In genomic region chr3:159840817-159841390, GRCm38 (mm10) we compare ENCODE assay signal across 8 mouse cellular contexts. TPM values are rescaled to one million over a fixed set of nuclear protein-coding genes. Genes with fewer than 3 reads are reported as not detected.
DNase-seq lines count a peak whose midpoint lies in the region; ATAC-seq and TF ChIP-seq lines count a peak whose summit lies in the region.

No protein-coding gene starts in this region.

- H3K36me3 ChIP-seq in forebrain, embryonic 11.5 days (ENCODE audit: control insufficient read depth, insufficient read depth, low read length), result no peaks in the 10 kb centered on the region
- H3K36me3 ChIP-seq in hindbrain, embryonic 11.5 days (ENCODE audit: control insufficient read depth, insufficient read depth, low read length), result no peaks in the 10 kb centered on the region
- H3K36me3 ChIP-seq in megakaryocyte, embryonic 14.5 days (replicated peaks; ENCODE audit: low read length), result no peaks in the 10 kb centered on the region
- no peaks in the 10 kb centered on the region for H3K36me3 ChIP-seq in stomach, embryonic 15.5 days

- POLR2A ChIA-PET in Patski (lab: Charles Lee), result interaction anchor here (0.6 to 4.1 kb wide), 13 partner anchors 9 to 335 kb away, joined by 3 to 24 read pairs (median 3); no protein-coding TSS in a partner anchor

- CTCF ChIA-PET in Patski (lab: Charles Lee), result interaction anchor here (1.0 to 3.2 kb wide), 11 partner anchors 9 to 180 kb away, joined by 3 to 19 read pairs (median 4); no protein-coding TSS in a partner anchor

- peak; percentile 28 for DNase-seq in adrenal gland, adult 18-20 months (ENCODE audit: low spot score in 2 of 2)
- DNase-seq in adrenal gland, adult 8-10 months, result no peak
- DNase-seq in Patski (ENCODE audit: low read depth, low spot score), result peak; percentile 41
- DNase-seq in forebrain, embryonic 11.5 days (ENCODE audit: low spot score), result peak; percentile 58
- peak; percentile 56 for DNase-seq in hindbrain, embryonic 11.5 days (ENCODE audit: low spot score)
- peak; percentile 13 for DNase-seq in left cerebral cortex, postnatal 4 days

- peak overlapping the region; percentile 70 for H3K9ac ChIP-seq in forebrain, embryonic 11.5 days (ENCODE audit: low read length)
- peak overlapping the region; percentile 70 for H3K9ac ChIP-seq in hindbrain, embryonic 11.5 days (ENCODE audit: low read depth, low read length)
- peak overlapping the region; percentile 43 for H3K9ac ChIP-seq in stomach, embryonic 15.5 days

- H3K4me3 ChIP-seq in forebrain, embryonic 11.5 days (ENCODE audit: low read depth, low read length), result peak overlapping the region; percentile 51
- H3K4me3 ChIP-seq in hindbrain, embryonic 11.5 days (ENCODE audit: low read depth, low read length), result peak overlapping the region; percentile 57
- peak overlapping the region; percentile 96 for H3K4me3 ChIP-seq in megakaryocyte, embryonic 14.5 days (replicated peaks)
- peak overlapping the region; percentile 53 for H3K4me3 ChIP-seq in stomach, embryonic 15.5 days (replicated peaks)

- H3K4me1 ChIP-seq in forebrain, embryonic 11.5 days (replicated peaks; ENCODE audit: control insufficient read depth, insufficient read depth, low read length), result peaks cover 6% of the 10 kb centered on the region; the same call in 1 of the 2 replicates
- H3K4me1 ChIP-seq in hindbrain, embryonic 11.5 days (replicated peaks; ENCODE audit: control insufficient read depth, insufficient read depth, low read length), result no peaks in the 10 kb centered on the region
- H3K4me1 ChIP-seq in megakaryocyte, embryonic 14.5 days, result peaks cover 27% of the 10 kb centered on the region
- H3K4me1 ChIP-seq in stomach, embryonic 15.5 days, result no peaks in the 10 kb centered on the region

- H3K27me3 ChIP-seq in Patski, result no peaks in the 10 kb centered on the region
- peaks cover 16% of the 10 kb centered on the region for H3K27me3 ChIP-seq in forebrain, embryonic 11.5 days (ENCODE audit: control insufficient read depth, insufficient read depth, low read length)
- no peaks in the 10 kb centered on the region; the same call in 1 of the 2 replicates for H3K27me3 ChIP-seq in hindbrain, embryonic 11.5 days (ENCODE audit: control insufficient read depth, insufficient read depth, low read length)
- no peaks in the 10 kb centered on the region for H3K27me3 ChIP-seq in megakaryocyte, embryonic 14.5 days (replicated peaks)
- H3K27me3 ChIP-seq in stomach, embryonic 15.5 days (replicated peaks), result no peaks in the 10 kb centered on the region

- ATAC-seq in Patski, result peak; percentile 4
- no peak for ATAC-seq in forebrain, embryonic 11.5 days (replicated peaks; ENCODE audit: low FRiP score)
- ATAC-seq in hindbrain, embryonic 11.5 days (ENCODE audit: low FRiP score), result 0 out of 2 replicates have a peak, but pooled peaks have one; percentile 9
- ATAC-seq in stomach, embryonic 15.5 days (ENCODE audit: insufficient read depth, low FRiP score, low read depth), result no peak

- intact Hi-C loops in left cerebral cortex, postnatal 4 days (cut with DNase I), result no loop called here

- TF ChIP-seq CTCF in Patski (IDR thresholded peaks at IDR 0.05), result no peak

- in situ Hi-C loops in Patski (cut with MboI; ENCODE audit: low pct_unique_long_range_greater_than_20kb), result loop anchor here (5.0 kb wide), 1 partner anchor 46 kb away; no protein-coding TSS in a partner anchor

- WGBS in forebrain, embryonic 11.5 days, result under 1% methylated on average over 11 of the region's 12 CpGs
- under 1% methylated on average over 12 of the region's 12 CpGs for WGBS in hindbrain, embryonic 11.5 days
- 2% methylated on average over 12 of the region's 12 CpGs for WGBS in stomach, embryonic 15.5 days

- H3K4me2 ChIP-seq in forebrain, embryonic 11.5 days (ENCODE audit: low read depth, low read length, severe bottlenecking), result peak overlapping the region; percentile 83
- peak overlapping the region; percentile 54 for H3K4me2 ChIP-seq in hindbrain, embryonic 11.5 days (replicated peaks; ENCODE audit: low read depth, low read length)
- peak overlapping the region; percentile 79 for H3K4me2 ChIP-seq in stomach, embryonic 15.5 days

- no peaks in the 10 kb centered on the region for H3K9me3 ChIP-seq in forebrain, embryonic 11.5 days (ENCODE audit: control insufficient read depth, low read length)
- H3K9me3 ChIP-seq in hindbrain, embryonic 11.5 days (ENCODE audit: control insufficient read depth, low read length), result no peaks in the 10 kb centered on the region
- H3K9me3 ChIP-seq in megakaryocyte, embryonic 14.5 days, result no peaks in the 10 kb centered on the region
- H3K9me3 ChIP-seq in stomach, embryonic 15.5 days, result no peaks in the 10 kb centered on the region

- no peak overlapping the region for H3K27ac ChIP-seq in forebrain, embryonic 11.5 days (ENCODE audit: low read depth, low read length)
- no peak overlapping the region for H3K27ac ChIP-seq in hindbrain, embryonic 11.5 days (ENCODE audit: low read depth, low read length)
- H3K27ac ChIP-seq in stomach, embryonic 15.5 days, result peak overlapping the region; percentile 77

RNA-seq across cellular contexts. Expression of gene Wls, which starts 1.4 kb away (rescaled TPM):
- 10 to 100 TPM; 58.9 to 59.6 TPM for total RNA-seq in adrenal gland, adult 18-20 months (2021)
- 10 to 100 TPM; 60.3 to 96.7 (median 84.5) TPM for total RNA-seq in adrenal gland, adult 8-10 months (2022)
- 565 TPM for polyA plus RNA-seq in Patski (2021)
- 120 and 127 TPM in 2 replicates for polyA plus RNA-seq in forebrain, embryonic 11.5 days (2014; fragmentation: Nextera tagmentation; extraction: Ambion mirVana)
- 158 and 160 TPM in 2 replicates for polyA plus RNA-seq in hindbrain, embryonic 11.5 days (2014; fragmentation: Nextera tagmentation; extraction: Ambion mirVana)
- 10 to 100 TPM; 23.8 to 25.9 TPM for total RNA-seq in left cerebral cortex, postnatal 4 days (2021)
- 0.62 and 6.9 TPM in 2 replicates for polyA plus RNA-seq in megakaryocyte, embryonic 14.5 days (2012; ENCODE audit: insufficient read depth, low replicate concordance)
- 88.9 and 92.3 TPM in 2 replicates for polyA plus RNA-seq in stomach, embryonic 15.5 days (2015; fragmentation: Nextera tagmentation; extraction: Ambion mirVana)

Comparison
In these comparisons a context has a peak if more than half of its experiments do, and no peak if none do; other contexts are left out.
1. ATAC-seq: peak in Patski (single experiment) and hindbrain, embryonic 11.5 days (single experiment); none in forebrain, embryonic 11.5 days (single experiment) and stomach, embryonic 15.5 days (single experiment).
2. RNA of gene Wls, which starts 1.4 kb away (polyA plus RNA-seq): 565 TPM in Patski (single experiment), 158 to 160 TPM in hindbrain, embryonic 11.5 days, 120 to 127 TPM in forebrain, embryonic 11.5 days and 88.9 to 92.3 TPM in stomach, embryonic 15.5 days; 0.62 to 6.9 TPM in megakaryocyte, embryonic 14.5 days; every median in the first group is over 10 times any median in the second.
3. Peak in every context shown above with its lines, with median percentiles within 50 percentile points of each other: H3K4me2 ChIP-seq, H3K4me3 ChIP-seq and H3K9ac ChIP-seq.